13 mouse cellular contexts compared by ENCODE assay signal in genomic region chr11:11849513-11850311, GRCm38 (mm10). TPM values are rescaled to one million over a fixed set of nuclear protein-coding genes. Genes with fewer than 3 reads are reported as not detected.
A peak's percentile ranks its signal among the peaks of the same experiment; 100 is the strongest.
DNase-seq lines count a peak whose midpoint lies in the region; ATAC-seq and TF ChIP-seq lines count a peak whose summit lies in the region.
"Had no signal": no experiment of that assay in that cellular context is flagged by ENCODE, and none has a peak within 500 bp of the region (broad histone marks: within the 10 kb centered on the region; RNA-seq: fewer than 3 reads in every experiment).

No protein-coding gene starts in this region.

- H3K27ac ChIP-seq in intestine, embryonic 14.5 days (ENCODE audit: low read depth) = peak overlapping the region; percentile 52
- H3K27ac ChIP-seq in intestine, postnatal 0 days (ENCODE audit: low read depth, low read length) = no peak overlapping the region
- no peak overlapping the region for H3K27ac ChIP-seq in MEL (ENCODE audit: control insufficient read depth, low read depth, low read length)
- H3K27ac ChIP-seq in embryonic facial prominence, embryonic 12.5 days = peak overlapping the region; percentile 84
- 0 out of 2 replicates have a peak overlapping the region, but pooled peaks have one; percentile 71 for H3K27ac ChIP-seq in limb, embryonic 14.5 days (replicated peaks; ENCODE audit: low read depth, low read length)
- no peak overlapping the region for H3K27ac ChIP-seq in kidney, embryonic 16.5 days (ENCODE audit: low read length)

- no peak overlapping the region for H3K4me3 ChIP-seq in intestine, embryonic 14.5 days (ENCODE audit: low read depth, low read length)
- H3K4me3 ChIP-seq in intestine, postnatal 0 days (ENCODE audit: low read depth, low read length) = no peak overlapping the region
- H3K4me3 ChIP-seq in MEL (ENCODE audit: control insufficient read depth in 1 of 2, insufficient read depth in 1 of 2, low read depth in 2 of 2, low read length in 2 of 2) = no peak overlapping the region
- H3K4me3 ChIP-seq in embryonic facial prominence, embryonic 12.5 days = no peak overlapping the region
- no peak overlapping the region for H3K4me3 ChIP-seq in limb, embryonic 14.5 days (replicated peaks; ENCODE audit: low read length)
- no peak overlapping the region for H3K4me3 ChIP-seq in kidney, embryonic 16.5 days (ENCODE audit: low read length)

- peaks cover 26% of the 10 kb centered on the region for H3K4me1 ChIP-seq in intestine, embryonic 14.5 days (replicated peaks; ENCODE audit: control insufficient read depth, insufficient read depth, low read length)
- H3K4me1 ChIP-seq in intestine, postnatal 0 days (replicated peaks; ENCODE audit: control insufficient read depth, insufficient read depth, low read length) = 0 out of 2 replicates have a peak, but pooled peaks cover 3% of the 10 kb centered on the region
- H3K4me1 ChIP-seq in MEL (ENCODE audit: control insufficient read depth in 1 of 2, insufficient read depth in 2 of 2, low read length in 2 of 2) = 0 out of 4 replicates have a peak, but pooled peaks cover 0 to 5% of the 10 kb centered on the region in 2 experiments
- H3K4me1 ChIP-seq in embryonic facial prominence, embryonic 12.5 days = peaks cover 33% of the 10 kb centered on the region
- peaks cover 30% of the 10 kb centered on the region for H3K4me1 ChIP-seq in limb, embryonic 14.5 days (ENCODE audit: control insufficient read depth, insufficient read depth, low read length)
- peaks cover 3% of the 10 kb centered on the region for H3K4me1 ChIP-seq in kidney, embryonic 16.5 days (ENCODE audit: insufficient read depth, low read length)

- TF ChIP-seq RAD21 in MEL (IDR thresholded peaks at IDR 0.05; ENCODE audit: low read depth, low read length) = no peak

- H3K36me3 ChIP-seq in intestine, embryonic 14.5 days (ENCODE audit: control insufficient read depth, insufficient read depth, low read length) = no peaks in the 10 kb centered on the region
- H3K36me3 ChIP-seq in intestine, postnatal 0 days (ENCODE audit: control insufficient read depth, insufficient read depth) = peaks cover 4% of the 10 kb centered on the region; the same call in 1 of the 2 replicates
- peaks cover 0 to 5% of the 10 kb centered on the region in 2 experiments; a peak in 1 of 4 replicates for H3K36me3 ChIP-seq in MEL (ENCODE audit: control insufficient read depth in 1 of 2, insufficient read depth in 2 of 2, low read length in 2 of 2)
- H3K36me3 ChIP-seq in embryonic facial prominence, embryonic 12.5 days = no peaks in the 10 kb centered on the region
- H3K36me3 ChIP-seq in limb, embryonic 14.5 days (ENCODE audit: control insufficient read depth, insufficient read depth, low read length) = no peaks in the 10 kb centered on the region
- no peaks in the 10 kb centered on the region for H3K36me3 ChIP-seq in kidney, embryonic 16.5 days (ENCODE audit: insufficient read depth, low read length)

- whole genome bisulfite sequencing in intestine, embryonic 14.5 days = 54% methylated on average over 13 of the region's 13 CpGs
- WGBS in intestine, postnatal 0 days = 61% methylated on average over 13 of the region's 13 CpGs
- 47% methylated on average over 13 of the region's 13 CpGs for WGBS in embryonic facial prominence, embryonic 12.5 days
- WGBS in limb, embryonic 14.5 days = 58% methylated on average over 13 of the region's 13 CpGs
- 69% methylated on average over 13 of the region's 13 CpGs for WGBS in kidney, embryonic 16.5 days

- no peak overlapping the region for H3K4me2 ChIP-seq in intestine, embryonic 14.5 days (ENCODE audit: low read length)
- no peak overlapping the region for H3K4me2 ChIP-seq in intestine, postnatal 0 days (replicated peaks; ENCODE audit: low read depth)
- no peak overlapping the region for H3K4me2 ChIP-seq in embryonic facial prominence, embryonic 12.5 days (replicated peaks)
- no peak overlapping the region for H3K4me2 ChIP-seq in limb, embryonic 14.5 days (replicated peaks; ENCODE audit: low read depth, low read length, severe bottlenecking)
- H3K4me2 ChIP-seq in kidney, embryonic 16.5 days (replicated peaks; ENCODE audit: low read depth, low read length) = no peak overlapping the region

- H3K9ac ChIP-seq in intestine, embryonic 14.5 days (ENCODE audit: low read length) = no peak overlapping the region
- no peak overlapping the region for H3K9ac ChIP-seq in intestine, postnatal 0 days (ENCODE audit: low read depth, low read length)
- H3K9ac ChIP-seq in MEL (ENCODE audit: control insufficient read depth, low read depth, low read length, poor library complexity, severe bottlenecking) = no peak overlapping the region
- no peak overlapping the region for H3K9ac ChIP-seq in embryonic facial prominence, embryonic 12.5 days
- H3K9ac ChIP-seq in limb, embryonic 14.5 days (ENCODE audit: low read depth, low read length, severe bottlenecking) = no peak overlapping the region
- no peak overlapping the region for H3K9ac ChIP-seq in kidney, embryonic 16.5 days (replicated peaks; ENCODE audit: low read length)
- H3K9ac ChIP-seq: liver, postnatal 0 days had no signal

- ATAC-seq in intestine, embryonic 14.5 days (replicated peaks; ENCODE audit: low FRiP score, low TSS enrichment, low read depth) = no peak
- ATAC-seq in intestine, postnatal 0 days = no peak
- no peak for ATAC-seq in embryonic facial prominence, embryonic 12.5 days (ENCODE audit: insufficient number of reproducible peaks, insufficient read depth, low FRiP score, low TSS enrichment)
- no peak for ATAC-seq in limb, embryonic 14.5 days (ENCODE audit: low FRiP score, low read depth)
- ATAC-seq in kidney, embryonic 16.5 days (ENCODE audit: low FRiP score, low TSS enrichment) = no peak
- ATAC-seq: liver, postnatal 0 days had no signal

- peak; percentile 33 to 44; a peak in 3 of 4 replicates for TF ChIP-seq EP300 in MEL (IDR thresholded peaks at IDR 0.05; ENCODE audit: low read depth in 1 of 2, low read length in 2 of 2)

- no peaks in the 10 kb centered on the region for H3K79me2 ChIP-seq in MEL (ENCODE audit: control insufficient read depth, insufficient read depth, low read length, poor library complexity)

- no peaks in the 10 kb centered on the region for H3K27me3 ChIP-seq in intestine, embryonic 14.5 days (replicated peaks; ENCODE audit: control insufficient read depth, insufficient read depth, low read length)
- no peaks in the 10 kb centered on the region for H3K27me3 ChIP-seq in intestine, postnatal 0 days (replicated peaks; ENCODE audit: control insufficient read depth, insufficient read depth, low read length)
- H3K27me3 ChIP-seq in MEL (ENCODE audit: control insufficient read depth in 1 of 2, insufficient read depth in 2 of 2, low read length in 2 of 2) = peaks cover 4 to 19% of the 10 kb centered on the region in 2 experiments
- no peaks in the 10 kb centered on the region for H3K27me3 ChIP-seq in embryonic facial prominence, embryonic 12.5 days
- H3K27me3 ChIP-seq in limb, embryonic 14.5 days (ENCODE audit: control insufficient read depth, insufficient read depth, low read length) = no peaks in the 10 kb centered on the region
- H3K27me3 ChIP-seq in kidney, embryonic 16.5 days (ENCODE audit: insufficient read depth, low read length) = no peaks in the 10 kb centered on the region

- TF ChIP-seq POLR2A in MEL (IDR thresholded peaks at IDR 0.05; ENCODE audit: control insufficient read depth in 1 of 2, insufficient read depth in 1 of 2, low read depth in 1 of 2, low read length in 2 of 2, poor library complexity in 1 of 2) = no peak
- no peak for TF ChIP-seq POLR2A in limb, embryonic 14.5 days (IDR thresholded peaks at IDR 0.05; ENCODE audit: borderline replicate concordance, extremely low read depth, insufficient read depth, insufficient read length)

- peak; percentile 36 for DNase-seq in intestine, embryonic 14.5 days (ENCODE audit: low spot score)
- DNase-seq in MEL (ENCODE audit: low read depth, low spot score) = no peak
- DNase-seq in limb, embryonic 14.5 days (ENCODE audit: low spot score) = no peak
- no peak for DNase-seq in frontal cortex, adult 2 months (ENCODE audit: extremely low spot score in 1 of 2, low spot score in 1 of 2)
- no peak for DNase-seq in urinary bladder, adult 18-20 months (ENCODE audit: low spot score in 2 of 2)
- DNase-seq: adrenal gland, postnatal 10 days; cerebellum, adult 11 months; kidney, adult 18-20 months; liver, postnatal 0 days; thymus, postnatal 36 days had no signal

- TF ChIP-seq CTCF in intestine, postnatal 0 days (IDR thresholded peaks at IDR 0.05; ENCODE audit: low read depth) = no peak
- TF ChIP-seq CTCF in MEL (IDR thresholded peaks at IDR 0.05 in 2 of 3, conservative IDR thresholded peaks at IDR 0.05 in 1 of 3; ENCODE audit: control insufficient read depth in 1 of 3, insufficient read depth in 1 of 3, low read depth in 2 of 3, low read length in 3 of 3, poor library complexity in 1 of 3, severe bottlenecking in 1 of 3) = no peak

- H3K9me3 ChIP-seq in intestine, embryonic 14.5 days (ENCODE audit: control insufficient read depth, low read length) = no peaks in the 10 kb centered on the region
- H3K9me3 ChIP-seq in intestine, postnatal 0 days (ENCODE audit: control insufficient read depth) = no peaks in the 10 kb centered on the region
- H3K9me3 ChIP-seq in MEL (replicated peaks; ENCODE audit: insufficient read depth, low read length) = no peaks in the 10 kb centered on the region
- H3K9me3 ChIP-seq in embryonic facial prominence, embryonic 12.5 days = no peaks in the 10 kb centered on the region
- no peaks in the 10 kb centered on the region for H3K9me3 ChIP-seq in limb, embryonic 14.5 days (ENCODE audit: control insufficient read depth, low read length)
- H3K9me3 ChIP-seq in kidney, embryonic 16.5 days (ENCODE audit: low read length) = no peaks in the 10 kb centered on the region

RNA-seq across cellular contexts. Expression of gene Fignl1, which starts 41.0 kb away (rescaled TPM):
- polyA plus RNA-seq in intestine, embryonic 14.5 days (2014; fragmentation: Nextera tagmentation; extraction: Ambion mirVana) = 61.7 and 63.7 TPM in 2 replicates
- 8.1 and 8.3 TPM in 2 replicates for polyA plus RNA-seq in intestine, postnatal 0 days (2015; fragmentation: Nextera tagmentation; extraction: Ambion mirVana)
- total RNA-seq in MEL (2012; rRNA removed) = 57.8 and 59.9 TPM in 2 replicates
- 10 to 100 TPM; 34.2 to 51.2 TPM for polyA plus RNA-seq in MEL (2012; ENCODE audit: insufficient read depth in 1 of 2, insufficient read length in 2 of 2, low read depth in 1 of 2, low replicate concordance in 2 of 2, missing spikeins in 1 of 2)
- 66.9 and 71.1 TPM in 2 replicates for polyA plus RNA-seq in embryonic facial prominence, embryonic 12.5 days (2016; fragmentation: Nextera tagmentation; extraction: Ambion mirVana)
- 20.0 and 21.2 TPM in 2 replicates for polyA plus RNA-seq in limb, embryonic 14.5 days (2012; rRNA removed)
- polyA plus RNA-seq in limb, embryonic 14.5 days (2014; fragmentation: Nextera tagmentation; extraction: Ambion mirVana) = 43.2 and 46.5 TPM in 2 replicates
- polyA plus RNA-seq in frontal cortex, adult 2 months (2012; rRNA removed) = 0.58 and 0.69 TPM in 2 replicates
- 66.9 and 69.5 TPM in 2 replicates for polyA plus RNA-seq in kidney, embryonic 16.5 days (2015; fragmentation: Nextera tagmentation; extraction: Ambion mirVana)

RNA-seq across cellular contexts. Expression of gene Ddc, which starts 48.2 kb away (rescaled TPM):
- 34.8 and 37.3 TPM in 2 replicates for polyA plus RNA-seq in intestine, embryonic 14.5 days (2014; fragmentation: Nextera tagmentation; extraction: Ambion mirVana)
- polyA plus RNA-seq in intestine, postnatal 0 days (2015; fragmentation: Nextera tagmentation; extraction: Ambion mirVana) = 19.2 and 20.9 TPM in 2 replicates
- total RNA-seq in MEL (2012; rRNA removed) = 0.08 TPM in 1 of 2 replicates, not detected in the other
- under 1 TPM in 1 of 2 experiments, not detected in 1; 0.07 TPM for polyA plus RNA-seq in MEL (2012; ENCODE audit: insufficient read depth in 1 of 2, insufficient read length in 2 of 2, low read depth in 1 of 2, low replicate concordance in 2 of 2, missing spikeins in 1 of 2)
- polyA plus RNA-seq in embryonic facial prominence, embryonic 12.5 days (2016; fragmentation: Nextera tagmentation; extraction: Ambion mirVana) = 10.8 and 13.5 TPM in 2 replicates
- polyA plus RNA-seq in limb, embryonic 14.5 days (2012; rRNA removed) = 10.9 and 12.6 TPM in 2 replicates
- polyA plus RNA-seq in limb, embryonic 14.5 days (2014; fragmentation: Nextera tagmentation; extraction: Ambion mirVana) = 16.5 and 20.7 TPM in 2 replicates
- polyA plus RNA-seq in frontal cortex, adult 2 months (2012; rRNA removed) = 8.3 and 9.4 TPM in 2 replicates
- polyA plus RNA-seq in kidney, embryonic 16.5 days (2015; fragmentation: Nextera tagmentation; extraction: Ambion mirVana) = 12.6 and 13.2 TPM in 2 replicates

Comparison
In these comparisons a context has a peak if more than half of its experiments do, and no peak if none do; other contexts are left out.
1. H3K27ac ChIP-seq: peak in intestine, embryonic 14.5 days (single experiment), embryonic facial prominence, embryonic 12.5 days (single experiment) and limb, embryonic 14.5 days (single experiment); none in intestine, postnatal 0 days (single experiment), MEL (single experiment) and kidney, embryonic 16.5 days (single experiment).